Mouse (Mus musculus): ENCODE results near the gene Cd9. TPM values are rescaled to one million over a fixed set of nuclear protein-coding genes. Genes with fewer than 3 reads are reported as not detected.
A peak's percentile ranks its signal among the peaks of the same experiment; 100 is the strongest.

The Cd9 gene
- polyA plus RNA-seq (2015; fragmentation: Nextera tagmentation; extraction: Ambion mirVana): 79.6 and 84.5 TPM in 2 replicates

- peak within 1 kb of the TSS; percentile 69 for H3K4me3 ChIP-seq
- H3K9me3 ChIP-seq: no peaks in the 10 kb centered on the region
- peak within 1 kb of the TSS; percentile 74 for H3K27ac ChIP-seq (replicated peaks)
- WGBS: under 1% methylated on average over 60 of the region's 61 CpGs
- peaks cover 48% of the 10 kb centered on the region for H3K4me1 ChIP-seq
- H3K36me3 ChIP-seq: no peaks in the 10 kb centered on the region
- peak; percentile 53; the same call in 1 of the 2 replicates for ATAC-seq (ENCODE audit: extremely low read depth, insufficient number of reproducible peaks, low FRiP score, low TSS enrichment)
- H3K9ac ChIP-seq: peak within 1 kb of the TSS; percentile 91
- peak within 1 kb of the TSS; percentile 91 for H3K4me2 ChIP-seq
- peaks cover 64% of the 10 kb centered on the region for H3K27me3 ChIP-seq (replicated peaks)
Observed at GRCm38 (mm10) chr6:125494092-125494871, at the start of gene Cd9. Gene Cd9, minus strand, starts transcription at chr6:125494791.

DNA sequence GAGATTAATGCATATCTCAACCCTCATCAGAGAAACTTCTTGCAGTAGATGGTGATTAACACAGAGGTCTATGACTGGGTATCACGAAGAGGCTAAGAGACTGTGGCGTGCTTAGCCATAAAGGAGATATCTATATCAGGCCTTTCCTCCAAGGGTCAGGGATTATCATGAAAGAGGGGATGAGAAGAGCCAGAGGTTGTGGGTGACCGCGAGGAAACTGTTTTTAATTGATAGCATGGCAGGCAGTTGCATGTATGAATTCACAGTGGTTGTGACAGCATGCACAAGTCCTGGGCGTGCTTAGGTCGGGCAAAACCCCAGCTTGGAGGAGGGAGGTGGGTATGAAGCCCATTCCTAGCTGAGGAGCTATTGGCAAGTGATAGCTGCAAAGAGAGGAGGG lies 46.7 kb upstream of the Cd9 start:
- no peak for ATAC-seq (ENCODE audit: extremely low read depth, insufficient number of reproducible peaks, low FRiP score, low TSS enrichment)
- peaks cover 10% of the 10 kb centered on the region; the same call in 1 of the 2 replicates for H3K27me3 ChIP-seq (replicated peaks)
- peak overlapping the region; percentile 37; the same call in 1 of the 2 replicates for H3K27ac ChIP-seq (replicated peaks)

DNA sequence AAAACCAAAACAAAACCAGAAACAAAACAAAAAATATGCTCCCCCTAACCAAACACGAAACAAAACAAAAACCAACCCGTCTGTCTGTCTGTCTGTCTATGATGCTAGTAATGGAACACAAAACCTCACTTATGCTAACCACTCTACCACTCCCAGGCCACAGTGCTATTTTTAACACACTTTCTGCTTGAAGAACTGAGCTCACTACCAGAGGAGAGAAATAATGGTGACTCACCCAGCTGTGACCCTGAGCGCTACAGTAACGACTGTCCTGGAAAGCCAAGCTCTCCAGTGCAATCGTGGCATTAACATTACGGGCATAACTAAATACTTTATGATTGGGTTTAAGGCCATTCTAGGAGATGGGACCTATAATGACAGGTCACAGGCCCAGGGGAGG lies 46.2 kb upstream of the Cd9 start:
- no peak for ATAC-seq (ENCODE audit: extremely low read depth, insufficient number of reproducible peaks, low FRiP score, low TSS enrichment)
- Histone ChIP-seq H3K36me3 (no peaks in the 10 kb centered on the region), H3K9me3 (no peaks in the 10 kb centered on the region), H3K27me3 (replicated peaks) (peaks cover 10% of the 10 kb centered on the region; the same call in 1 of the 2 replicates), H3K4me1 (peaks cover 12% of the 10 kb centered on the region), H3K9ac (no peak overlapping the region), H3K4me3 (no peak overlapping the region), H3K4me2 (no peak overlapping the region; the same call in 1 of the 2 replicates), H3K27ac (replicated peaks) (peak overlapping the region; percentile 37; the same call in 1 of the 2 replicates)
- 70% methylated on average over 6 of the region's 6 CpGs for WGBS

More for the DNA sequence above, 46.7 kb upstream of the Cd9 start:
- Histone ChIP-seq H3K4me2 (no peak overlapping the region; the same call in 1 of the 2 replicates), H3K4me3 (no peak overlapping the region), H3K9me3 (no peaks in the 10 kb centered on the region), H3K36me3 (no peaks in the 10 kb centered on the region), H3K9ac (no peak overlapping the region), H3K4me1 (peaks cover 14% of the 10 kb centered on the region)
- WGBS: 38% methylated on average over 6 of the region's 6 CpGs

DNA sequence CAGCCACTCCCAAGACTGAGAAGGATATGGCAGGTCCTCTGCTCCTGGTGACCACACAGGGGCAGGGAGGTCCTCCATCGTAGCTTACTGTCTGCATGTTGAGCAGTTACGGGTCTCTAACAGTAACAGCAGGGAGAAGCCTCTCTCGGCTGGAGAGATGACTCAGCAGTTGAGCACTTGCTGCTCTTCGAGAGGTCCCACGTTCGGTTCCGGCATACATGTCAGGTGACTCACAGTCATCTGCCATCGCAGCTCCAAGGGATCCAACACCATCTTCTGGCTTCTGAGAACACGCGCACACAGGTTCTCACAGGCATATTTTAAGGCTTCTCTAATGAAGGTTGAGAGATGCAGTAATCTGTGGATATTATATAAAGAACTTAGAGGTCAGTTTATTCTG lies 45.6 kb upstream of the Cd9 start:
- no peak overlapping the region for H3K27ac ChIP-seq (replicated peaks)
- no peak overlapping the region for H3K9ac ChIP-seq
- 64% methylated on average over 10 of the region's 10 CpGs for WGBS
- no peaks in the 10 kb centered on the region for H3K9me3 ChIP-seq
- peaks cover 12% of the 10 kb centered on the region for H3K4me1 ChIP-seq
- no peak overlapping the region for H3K4me3 ChIP-seq
- no peak for ATAC-seq (ENCODE audit: extremely low read depth, insufficient number of reproducible peaks, low FRiP score, low TSS enrichment)
- H3K27me3 ChIP-seq (replicated peaks): peaks cover 10% of the 10 kb centered on the region; the same call in 1 of the 2 replicates
- H3K4me2 ChIP-seq: no peak overlapping the region
- no peaks in the 10 kb centered on the region for H3K36me3 ChIP-seq

DNA sequence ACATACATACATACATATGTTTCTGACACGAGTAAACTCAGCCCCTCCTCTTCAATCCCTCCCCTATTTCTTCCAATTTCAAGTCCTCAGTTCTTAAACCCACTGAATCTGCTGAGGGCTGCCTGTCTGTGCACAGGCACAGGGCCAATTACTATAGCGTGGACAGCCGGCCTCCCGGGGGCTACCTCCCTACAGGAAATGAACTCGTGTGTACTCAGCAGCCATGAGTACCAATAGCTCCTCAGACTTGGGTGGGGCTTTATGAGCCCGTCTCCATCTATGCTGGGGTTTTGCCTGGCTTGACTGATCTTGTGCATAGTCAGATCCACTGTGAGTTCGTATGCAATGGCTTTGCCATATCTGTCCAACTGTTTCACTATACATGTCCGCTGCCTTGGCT lies 44.8 kb upstream of the Cd9 start:
- H3K27ac ChIP-seq (replicated peaks): no peak overlapping the region
- no peaks in the 10 kb centered on the region for H3K9me3 ChIP-seq
- no peaks in the 10 kb centered on the region for H3K36me3 ChIP-seq
- 55% methylated on average over 8 of the region's 8 CpGs for WGBS
- H3K4me3 ChIP-seq: no peak overlapping the region
- peaks cover 12% of the 10 kb centered on the region for H3K4me1 ChIP-seq
- H3K9ac ChIP-seq: no peak overlapping the region
- H3K4me2 ChIP-seq: no peak overlapping the region
- ATAC-seq (ENCODE audit: extremely low read depth, insufficient number of reproducible peaks, low FRiP score, low TSS enrichment): no peak
- peaks cover 10% of the 10 kb centered on the region; the same call in 1 of the 2 replicates for H3K27me3 ChIP-seq (replicated peaks)

DNA sequence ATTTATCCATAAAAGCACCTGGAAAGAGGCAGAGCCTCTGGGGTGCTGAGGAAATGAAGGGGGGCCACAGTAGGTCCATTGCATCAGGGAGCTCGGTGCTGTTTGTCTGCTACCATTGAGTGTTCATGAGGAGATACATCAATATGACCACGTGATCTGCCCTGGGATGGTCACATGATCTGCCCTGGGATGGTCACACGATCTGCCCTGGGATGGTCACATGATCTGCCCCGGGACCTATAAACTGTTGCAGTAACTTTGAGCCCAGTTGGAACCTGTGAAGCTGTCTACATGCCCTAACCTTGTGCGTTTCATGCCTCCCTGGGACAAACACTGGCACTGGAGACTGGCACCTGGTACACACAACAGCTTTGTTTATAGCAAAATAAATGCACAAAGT lies 43.9 kb upstream of the Cd9 start:
- 81% methylated on average over 5 of the region's 5 CpGs for WGBS
- no peak overlapping the region for H3K9ac ChIP-seq
- H3K4me2 ChIP-seq: no peak overlapping the region
- H3K27ac ChIP-seq (replicated peaks): no peak overlapping the region
- no peak for ATAC-seq (ENCODE audit: extremely low read depth, insufficient number of reproducible peaks, low FRiP score, low TSS enrichment)
- H3K9me3 ChIP-seq: no peaks in the 10 kb centered on the region
- H3K27me3 ChIP-seq (replicated peaks): 0 out of 2 replicates have a peak, but pooled peaks cover 4% of the 10 kb centered on the region
- no peak overlapping the region for H3K4me3 ChIP-seq
- peaks cover 12% of the 10 kb centered on the region for H3K4me1 ChIP-seq
- H3K36me3 ChIP-seq: no peaks in the 10 kb centered on the region

GRCm38 (mm10) chr6:125534990-125535389 lies 40.4 kb upstream of the Cd9 start:
- H3K9ac ChIP-seq: no peak overlapping the region
- H3K27ac ChIP-seq (replicated peaks): no peak overlapping the region
- H3K36me3 ChIP-seq: no peaks in the 10 kb centered on the region
- ATAC-seq (ENCODE audit: extremely low read depth, insufficient number of reproducible peaks, low FRiP score, low TSS enrichment): no peak
- no peak overlapping the region for H3K4me2 ChIP-seq
- 68% methylated on average over 5 of the region's 5 CpGs for WGBS
- H3K9me3 ChIP-seq: no peaks in the 10 kb centered on the region
- H3K27me3 ChIP-seq (replicated peaks): 0 out of 2 replicates have a peak, but pooled peaks cover 3% of the 10 kb centered on the region
- H3K4me1 ChIP-seq: peaks cover 4% of the 10 kb centered on the region
- H3K4me3 ChIP-seq: no peak overlapping the region

- H3K27ac ChIP-seq (replicated peaks): no peak overlapping the region
- no peaks in the 10 kb centered on the region for H3K36me3 ChIP-seq
- 84% methylated on average over 11 of the region's 11 CpGs for WGBS
- no peak overlapping the region for H3K4me3 ChIP-seq
- H3K9ac ChIP-seq: no peak overlapping the region
- no peaks in the 10 kb centered on the region for H3K9me3 ChIP-seq
- H3K4me1 ChIP-seq: no peaks in the 10 kb centered on the region
- no peak overlapping the region for H3K4me2 ChIP-seq
- 0 out of 2 replicates have a peak, but pooled peaks cover 3% of the 10 kb centered on the region for H3K27me3 ChIP-seq (replicated peaks)
- ATAC-seq (ENCODE audit: extremely low read depth, insufficient number of reproducible peaks, low FRiP score, low TSS enrichment): no peak
Observed at GRCm38 (mm10) chr6:125533104-125533650, 38.6 kb upstream of the Cd9 start.

GRCm38 (mm10) chr6:125529479-125529878 lies 34.9 kb upstream of the Cd9 start:
- H3K9me3 ChIP-seq: no peaks in the 10 kb centered on the region
- H3K36me3 ChIP-seq: no peaks in the 10 kb centered on the region
- WGBS: 82% methylated on average over 5 of the region's 5 CpGs
- 0 out of 2 replicates have a peak, but pooled peaks cover 3% of the 10 kb centered on the region for H3K27me3 ChIP-seq (replicated peaks)
- no peaks in the 10 kb centered on the region for H3K4me1 ChIP-seq
- no peak overlapping the region for H3K27ac ChIP-seq (replicated peaks)
- H3K4me2 ChIP-seq: no peak overlapping the region
- no peak overlapping the region for H3K4me3 ChIP-seq
- ATAC-seq (ENCODE audit: extremely low read depth, insufficient number of reproducible peaks, low FRiP score, low TSS enrichment): no peak
- no peak overlapping the region for H3K9ac ChIP-seq

DNA sequence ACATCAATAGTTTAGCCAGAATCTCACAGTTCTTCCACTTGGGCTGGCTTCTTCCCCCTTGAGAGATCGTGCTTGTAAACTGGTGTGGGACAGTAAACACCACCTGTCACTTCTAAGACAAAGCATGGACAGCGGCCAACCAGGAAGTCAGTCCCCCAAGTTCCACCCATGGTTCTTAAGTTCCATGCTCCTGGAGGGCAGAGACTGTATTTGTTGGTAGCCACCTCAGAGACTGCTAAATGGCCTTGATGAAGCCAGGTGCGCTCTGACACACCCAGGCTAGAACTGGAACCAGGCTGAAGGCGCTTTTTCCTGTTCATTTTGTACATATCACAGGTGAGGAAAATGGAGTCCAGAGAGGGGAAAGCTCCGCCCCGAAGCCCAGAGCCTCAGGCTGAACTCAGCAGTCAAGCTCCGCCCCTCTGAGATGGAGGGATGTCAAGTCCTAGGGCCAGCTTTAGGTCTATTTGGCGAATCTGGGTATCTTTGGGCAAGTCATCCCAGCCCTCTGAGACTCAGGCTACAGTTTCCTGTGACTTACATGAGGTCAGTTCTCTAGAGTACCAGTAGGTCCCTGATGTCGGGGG lies 34.1 kb upstream of the Cd9 start:
- no peak overlapping the region for H3K9ac ChIP-seq
- H3K27ac ChIP-seq (replicated peaks): no peak overlapping the region
- H3K4me2 ChIP-seq: no peak overlapping the region
- no peak for ATAC-seq (ENCODE audit: extremely low read depth, insufficient number of reproducible peaks, low FRiP score, low TSS enrichment)
- H3K4me1 ChIP-seq: no peaks in the 10 kb centered on the region
- 0 out of 2 replicates have a peak, but pooled peaks cover 3% of the 10 kb centered on the region for H3K27me3 ChIP-seq (replicated peaks)
- no peaks in the 10 kb centered on the region for H3K36me3 ChIP-seq
- no peaks in the 10 kb centered on the region for H3K9me3 ChIP-seq
- 74% methylated on average over 9 of the region's 9 CpGs for whole genome bisulfite sequencing
- H3K4me3 ChIP-seq: no peak overlapping the region

DNA sequence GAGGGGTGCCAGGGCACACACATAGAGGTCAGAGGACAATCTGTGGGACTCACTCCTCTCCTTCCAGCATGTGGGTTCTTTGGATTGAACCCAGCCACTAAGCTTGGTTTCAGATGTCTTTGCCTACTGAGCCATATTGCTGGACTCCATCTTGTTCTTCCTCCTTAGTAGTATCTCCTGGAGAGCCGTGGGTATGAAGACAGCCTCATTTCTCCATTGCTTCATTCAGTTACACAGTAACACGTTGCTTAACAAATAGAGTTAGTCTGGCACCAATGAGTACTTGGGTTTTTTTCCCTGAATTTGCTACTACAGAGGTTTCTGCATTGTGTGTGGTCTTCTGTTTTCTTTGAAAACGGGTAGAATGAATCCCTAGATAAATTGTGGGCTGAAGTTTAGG lies 31.5 kb upstream of the Cd9 start:
- WGBS: 59% methylated on average over 3 of the region's 3 CpGs
- H3K27me3 ChIP-seq (replicated peaks): no peaks in the 10 kb centered on the region
- H3K9ac ChIP-seq: no peak overlapping the region
- H3K9me3 ChIP-seq: no peaks in the 10 kb centered on the region
- ATAC-seq (ENCODE audit: extremely low read depth, insufficient number of reproducible peaks, low FRiP score, low TSS enrichment): no peak
- no peak overlapping the region for H3K4me2 ChIP-seq
- peaks cover 9% of the 10 kb centered on the region for H3K4me1 ChIP-seq
- no peak overlapping the region for H3K27ac ChIP-seq (replicated peaks)
- H3K36me3 ChIP-seq: no peaks in the 10 kb centered on the region
- no peak overlapping the region for H3K4me3 ChIP-seq

Measured in heart, embryonic 13.5 days (tissue).